Mouse (Mus musculus): ENCODE measurements around the gene Adgrb3. TPM values are rescaled to one million over a fixed set of nuclear protein-coding genes. Genes with fewer than 3 reads are reported as not detected.

The Adgrb3 gene
- total RNA-seq, 2 experiments from 2014 or later: 0.63 to 1.3 TPM

DNA sequence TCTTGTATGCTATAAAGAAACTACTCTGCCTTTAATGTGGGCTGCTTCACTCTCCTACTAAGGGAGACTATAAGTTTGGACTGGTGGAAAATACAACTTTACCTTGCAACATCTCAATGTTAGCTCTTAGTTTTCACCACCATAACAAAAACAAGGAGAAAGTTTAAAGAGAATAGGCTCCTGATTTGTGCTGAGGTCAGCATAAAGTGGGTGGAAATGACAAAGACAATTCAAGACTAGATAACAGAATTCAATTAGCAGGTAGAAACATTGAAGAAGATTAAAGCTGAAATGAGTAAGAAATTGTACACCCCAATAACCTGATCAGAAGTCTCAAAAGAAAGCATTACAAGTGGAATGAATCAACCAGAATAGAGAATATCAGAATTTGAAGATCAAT is 578.9 kb downstream of the Adgrb3 start:
- DNase-seq: no peak

DNA sequence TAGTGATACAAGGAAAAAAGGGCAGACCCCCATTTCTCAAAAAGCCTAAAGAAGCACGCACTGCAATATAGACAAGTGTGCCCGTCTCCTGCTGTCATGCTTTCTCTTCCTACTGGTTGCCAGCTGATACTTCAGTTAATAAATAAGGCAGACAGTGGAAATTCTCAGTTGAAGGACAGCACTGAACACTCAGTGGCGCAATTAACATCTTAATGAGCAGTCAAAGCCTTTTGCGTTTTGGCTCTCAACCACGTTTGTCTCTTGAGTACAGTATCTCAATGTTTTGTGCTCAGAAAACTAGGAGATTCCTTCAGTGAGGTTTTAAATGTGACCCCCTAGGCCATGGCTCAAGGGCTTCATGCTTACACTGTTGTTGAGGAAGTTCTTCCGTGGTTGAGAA is 587.1 kb downstream of the Adgrb3 start:
- no peak for DNase-seq

DNA sequence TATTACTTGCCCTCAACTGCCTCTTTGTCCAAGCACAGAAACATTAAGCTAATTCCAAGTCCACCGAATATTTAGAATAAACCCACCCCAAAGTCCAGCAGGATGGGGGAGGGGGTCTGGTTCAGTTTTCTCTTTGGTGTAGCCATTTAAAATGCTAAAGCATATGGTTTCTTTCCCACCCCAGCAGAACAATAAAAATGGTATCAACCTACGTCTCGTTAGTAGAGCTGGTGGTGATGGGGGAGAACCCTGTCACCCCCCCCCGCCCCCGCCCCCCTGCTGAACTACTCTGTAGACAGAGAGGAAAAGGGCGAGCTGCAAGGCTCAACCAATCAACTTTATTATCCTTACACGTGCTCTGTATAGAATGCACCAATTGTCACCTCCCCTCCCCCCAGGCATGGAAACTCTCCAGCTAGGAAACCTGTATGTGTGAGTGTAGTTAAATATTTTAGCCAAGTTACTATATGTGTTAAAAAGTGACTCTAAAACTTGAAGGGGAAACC is 600.2 kb downstream of the Adgrb3 start:
- no peak for DNase-seq

DNA sequence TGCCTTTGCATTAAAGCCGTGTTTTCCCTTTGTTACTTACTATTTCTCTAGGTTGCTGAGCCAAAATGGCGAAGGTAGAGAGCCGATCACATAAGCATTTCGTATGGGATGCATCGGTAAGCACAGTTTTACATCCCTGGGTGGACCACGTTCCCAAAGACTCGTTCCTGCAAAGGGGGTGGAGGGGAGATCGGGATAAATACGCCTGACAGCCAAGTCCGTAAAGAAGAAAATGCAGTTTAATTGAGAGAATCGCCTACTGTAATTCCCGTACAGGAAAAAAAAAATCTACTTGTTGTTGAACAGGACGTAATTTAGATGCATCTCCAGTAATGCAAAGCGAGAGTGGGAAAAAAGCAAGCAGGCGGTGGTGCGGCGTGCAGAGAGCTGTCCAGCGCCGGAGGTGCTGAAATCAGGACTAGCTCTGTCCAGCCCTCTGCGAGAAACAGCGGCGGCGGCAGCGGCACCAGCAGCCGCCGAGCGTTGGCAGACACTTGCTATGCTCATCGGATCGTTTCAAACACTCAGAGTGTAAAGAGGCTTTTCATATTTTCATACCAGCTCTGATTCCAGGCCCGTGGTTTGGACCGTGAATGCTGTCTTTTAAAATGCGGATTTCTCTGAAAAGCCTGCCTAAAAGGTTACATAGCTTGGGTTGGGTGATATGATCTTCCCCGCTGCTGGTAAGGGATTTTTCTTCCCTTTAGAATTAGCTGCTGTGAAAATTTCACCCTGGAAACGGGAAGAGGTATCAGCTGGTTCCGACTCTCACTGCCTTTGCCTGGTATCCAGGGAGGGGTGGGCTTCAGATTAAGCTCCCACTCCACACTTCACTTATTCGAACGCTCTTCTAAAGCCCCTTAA is 600.9 kb downstream of the Adgrb3 start:
- peak; percentile 74 to 75 for DNase-seq

DNA sequence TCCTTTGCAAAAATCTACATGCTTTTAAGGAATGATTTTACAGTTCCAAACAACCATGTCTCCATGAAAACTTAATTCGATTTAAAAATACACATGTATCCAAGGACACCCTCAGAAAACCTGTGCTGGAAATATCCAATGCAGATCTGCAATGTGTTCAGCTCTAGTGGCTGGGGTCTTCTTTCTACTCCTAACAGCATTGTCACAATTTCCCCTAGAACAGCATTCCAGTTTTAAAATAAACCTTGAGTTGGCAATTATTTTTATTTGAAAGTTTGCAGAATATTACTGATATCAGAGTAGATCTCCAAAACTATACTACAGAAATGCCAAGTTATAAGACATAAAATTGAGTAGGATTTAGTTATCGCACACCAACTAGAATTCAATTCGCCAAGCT is 601.6 kb downstream of the Adgrb3 start:
- DNase-seq: no peak

DNA sequence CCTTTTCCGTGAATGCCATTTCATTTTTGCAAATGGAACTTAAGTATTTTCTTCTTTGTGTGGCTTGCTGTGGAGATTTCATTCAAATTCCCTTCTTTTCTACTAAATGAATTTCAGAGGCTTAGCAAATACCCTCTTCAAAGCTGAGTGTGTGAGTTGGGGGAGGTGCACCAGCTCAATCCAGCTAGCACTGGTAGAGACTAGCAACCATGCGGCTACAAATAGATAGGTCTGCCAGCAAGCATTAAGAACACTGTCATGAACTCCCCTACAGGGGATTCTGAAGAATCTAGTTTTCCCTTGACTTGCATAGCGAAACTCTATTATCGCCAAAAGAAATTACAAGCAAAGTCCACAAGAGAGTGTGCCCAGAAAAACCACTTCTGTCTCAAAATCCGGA is 624.9 kb downstream of the Adgrb3 start:
- DNase-seq: no peak

DNA sequence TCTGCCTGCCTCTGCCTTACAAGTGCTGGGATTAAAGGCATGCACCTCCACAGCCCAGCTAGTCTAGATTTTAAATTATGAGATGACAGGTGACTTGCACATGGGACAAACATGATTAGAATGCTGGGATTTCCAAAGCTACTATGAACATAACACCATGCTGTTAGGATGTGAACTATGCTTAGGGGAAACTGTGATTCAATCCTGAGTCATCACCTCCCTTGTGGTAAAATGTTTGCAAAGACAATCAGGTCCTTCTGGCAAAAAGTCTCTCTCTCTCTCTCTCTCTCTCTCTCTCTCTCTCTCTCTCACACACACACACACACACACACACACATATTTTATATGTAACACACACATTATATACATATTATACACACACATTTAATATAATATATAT is 630.1 kb downstream of the Adgrb3 start:
- no peak for DNase-seq

DNA sequence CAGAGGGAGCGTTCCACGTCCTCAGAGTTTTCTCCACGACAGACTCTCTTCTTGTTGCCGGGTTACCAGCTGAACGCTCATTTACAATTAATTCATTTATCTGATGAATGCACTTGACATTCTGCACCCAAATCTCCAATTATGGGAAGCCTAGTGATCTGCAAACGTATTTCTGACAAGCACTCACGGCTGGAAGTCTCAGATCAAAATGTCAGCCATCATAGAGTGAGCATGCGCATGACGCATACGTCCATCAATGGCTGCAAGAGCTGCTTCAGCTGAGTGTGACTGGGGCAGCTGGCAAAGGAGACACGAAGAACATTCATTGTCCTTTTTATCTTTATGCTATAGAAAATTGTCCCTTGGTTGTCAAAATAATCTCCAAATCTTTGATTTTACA is 637.5 kb downstream of the Adgrb3 start:
- no peak for DNase-seq

DNA sequence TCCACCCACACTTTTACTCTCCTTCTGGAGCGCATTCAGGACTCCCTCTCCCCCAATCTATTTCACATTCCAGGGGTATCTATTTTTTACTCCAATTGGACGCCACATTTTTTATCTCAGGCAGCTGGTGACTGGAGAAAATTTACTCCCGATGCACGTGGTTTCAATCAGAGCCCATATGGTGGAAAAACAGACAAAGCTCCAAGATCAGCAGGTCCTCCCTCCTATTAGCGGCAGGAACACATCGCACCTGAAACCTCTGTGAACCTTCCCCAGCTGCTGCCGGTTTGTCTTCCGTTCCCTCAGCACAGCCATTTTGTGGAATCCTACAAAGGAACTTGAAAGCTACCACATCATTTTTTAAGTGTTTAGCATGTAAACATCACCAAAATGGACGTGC is 640.2 kb downstream of the Adgrb3 start:
- DNase-seq: no peak

DNA sequence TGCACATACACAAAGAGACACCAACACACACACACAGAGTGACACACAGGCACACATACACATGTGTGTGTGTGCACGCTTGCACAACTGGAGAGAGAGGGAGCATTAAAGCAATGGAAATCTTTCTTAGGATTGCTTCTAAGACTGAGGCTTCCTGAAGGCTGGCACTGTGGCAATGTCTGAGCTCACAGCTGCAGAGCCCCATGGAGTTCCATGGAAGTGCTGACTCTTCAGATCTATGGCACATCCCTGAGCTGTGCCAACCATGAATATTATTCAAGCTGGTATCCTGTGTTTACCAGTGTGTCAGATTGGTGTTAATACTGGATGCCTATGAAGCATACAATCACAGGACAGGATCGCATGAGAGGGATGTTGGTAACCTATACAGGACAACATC is 643.6 kb downstream of the Adgrb3 start:
- DNase-seq: no peak

DNA sequence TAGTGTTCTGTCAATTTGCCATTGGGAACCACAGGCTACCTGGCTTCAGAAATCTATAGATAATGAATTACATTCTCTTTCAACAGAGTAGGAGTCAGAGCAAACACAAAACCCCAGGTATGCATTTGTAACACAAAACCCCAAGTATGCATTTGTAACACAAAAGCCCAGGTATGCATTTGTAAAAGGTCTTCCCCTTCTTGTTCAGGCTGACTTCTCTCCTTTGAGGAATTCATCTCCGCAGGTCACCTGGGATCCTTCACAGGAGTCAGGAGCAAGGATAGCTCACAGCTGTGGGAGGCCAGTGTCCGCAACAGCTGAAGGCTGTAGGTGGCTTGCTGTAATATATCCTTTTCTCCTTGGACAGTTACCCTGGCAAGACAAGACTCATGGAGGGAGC is 647.6 kb downstream of the Adgrb3 start:
- no peak for DNase-seq

DNA sequence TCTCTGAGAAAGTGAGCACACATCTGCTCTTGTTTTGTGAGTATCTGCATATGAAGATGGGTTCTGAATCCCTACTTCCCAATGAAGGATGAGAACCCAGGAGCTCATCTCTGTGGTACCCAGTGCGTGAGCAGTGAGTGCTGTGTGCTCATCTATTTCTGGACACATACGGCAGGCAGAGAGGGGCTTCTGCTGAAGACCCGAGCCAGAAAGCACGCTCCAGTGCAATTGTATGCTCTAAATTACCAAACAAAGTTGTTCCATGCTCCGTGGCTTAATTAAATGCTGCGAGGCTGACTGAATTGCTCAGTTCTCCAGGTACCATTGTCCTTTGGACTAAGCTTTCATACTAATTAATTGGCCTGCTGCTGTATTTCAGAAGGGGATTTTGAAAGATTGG is 648.9 kb downstream of the Adgrb3 start:
- no peak for DNase-seq

DNA sequence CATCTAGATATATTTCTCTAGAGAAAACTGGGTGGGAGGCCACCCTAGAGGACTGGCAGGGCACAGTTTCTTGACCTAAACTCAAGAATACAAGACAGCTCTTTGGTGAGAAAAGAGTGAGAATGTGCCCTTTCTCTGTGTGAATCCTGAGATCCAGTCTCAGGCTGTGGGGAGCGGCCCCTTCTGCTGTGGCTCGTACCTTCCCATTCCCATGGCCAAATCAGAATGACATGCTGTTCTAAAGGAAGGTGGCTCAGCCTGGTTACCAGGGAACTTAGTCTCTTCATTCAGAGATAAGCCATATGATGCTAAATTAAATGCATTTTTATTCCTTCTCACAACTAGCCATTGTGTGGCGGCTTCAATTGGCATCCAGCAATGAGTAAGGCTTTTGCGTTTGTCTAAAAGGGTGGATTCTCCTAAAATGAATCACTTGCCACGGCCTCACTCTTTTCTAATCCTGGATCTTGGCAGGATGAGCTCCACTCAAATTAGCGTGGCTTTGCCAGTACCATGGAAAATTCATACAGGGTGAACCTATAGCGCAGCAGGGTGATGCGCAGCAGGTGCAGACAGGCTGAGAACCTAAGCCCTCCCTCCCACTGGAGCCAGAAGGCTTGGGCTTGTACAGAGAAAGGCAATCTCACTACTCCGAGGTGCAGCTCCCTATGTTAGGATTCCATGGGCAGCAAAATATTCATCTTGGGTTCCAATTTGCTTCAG is 649.5 kb downstream of the Adgrb3 start:
- no peak for DNase-seq

DNA sequence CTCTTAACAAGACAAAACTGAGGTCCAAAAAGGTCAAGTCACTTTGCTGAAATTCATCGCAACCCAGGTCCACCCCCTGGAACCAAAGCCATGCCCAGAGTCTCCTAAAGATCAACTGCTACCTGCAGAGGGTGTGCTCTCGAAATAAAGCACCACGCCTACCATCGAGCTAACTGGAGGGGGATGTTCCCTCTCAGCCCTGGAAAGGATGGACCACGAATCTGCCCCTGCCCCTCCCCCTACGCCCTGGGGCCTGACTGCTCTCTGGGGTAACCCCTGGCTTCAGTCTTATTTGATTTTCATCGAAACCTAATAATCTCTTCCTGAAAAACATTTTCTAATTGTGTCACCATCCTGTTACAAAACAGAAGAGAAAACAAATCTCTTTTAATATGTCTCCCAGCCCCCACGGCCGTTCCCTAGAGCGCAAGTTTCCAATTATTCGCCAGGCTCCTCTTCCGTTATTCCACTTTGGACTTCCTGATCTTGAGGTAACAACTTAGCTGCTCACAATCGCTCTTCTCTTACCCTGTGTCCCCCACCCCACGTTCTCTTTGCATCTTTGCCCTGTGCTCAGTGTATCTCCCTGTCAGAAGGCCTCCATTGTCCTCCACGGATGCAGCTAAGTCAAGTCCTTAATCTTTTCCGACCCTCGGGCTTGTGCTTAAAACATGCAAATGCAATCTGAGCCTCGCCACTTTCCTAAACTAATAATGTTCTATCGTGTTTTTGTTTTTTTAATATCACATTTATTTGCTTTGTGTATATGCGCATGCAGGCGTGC is 651.0 kb downstream of the Adgrb3 start:
- DNase-seq: no peak

DNA sequence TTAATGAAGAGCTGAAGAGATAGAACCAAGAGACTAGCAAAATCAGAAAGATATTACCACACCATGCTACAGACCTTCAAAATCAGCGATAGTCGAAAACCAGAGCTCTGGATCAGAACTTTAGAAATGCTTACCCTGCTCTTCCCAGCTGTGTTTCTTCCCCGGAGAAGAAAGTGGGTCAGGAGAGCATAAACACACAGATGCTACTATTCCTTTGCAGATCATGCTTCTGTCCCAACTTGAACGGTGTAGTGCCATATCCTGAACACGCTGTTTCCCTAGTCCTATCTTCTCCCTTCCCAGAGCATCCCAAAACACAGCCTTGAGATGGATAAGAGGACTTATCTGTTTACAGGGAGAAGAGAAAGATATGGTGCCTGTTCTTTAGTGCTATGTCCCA is 662.4 kb downstream of the Adgrb3 start:
- DNase-seq: no peak

DNA sequence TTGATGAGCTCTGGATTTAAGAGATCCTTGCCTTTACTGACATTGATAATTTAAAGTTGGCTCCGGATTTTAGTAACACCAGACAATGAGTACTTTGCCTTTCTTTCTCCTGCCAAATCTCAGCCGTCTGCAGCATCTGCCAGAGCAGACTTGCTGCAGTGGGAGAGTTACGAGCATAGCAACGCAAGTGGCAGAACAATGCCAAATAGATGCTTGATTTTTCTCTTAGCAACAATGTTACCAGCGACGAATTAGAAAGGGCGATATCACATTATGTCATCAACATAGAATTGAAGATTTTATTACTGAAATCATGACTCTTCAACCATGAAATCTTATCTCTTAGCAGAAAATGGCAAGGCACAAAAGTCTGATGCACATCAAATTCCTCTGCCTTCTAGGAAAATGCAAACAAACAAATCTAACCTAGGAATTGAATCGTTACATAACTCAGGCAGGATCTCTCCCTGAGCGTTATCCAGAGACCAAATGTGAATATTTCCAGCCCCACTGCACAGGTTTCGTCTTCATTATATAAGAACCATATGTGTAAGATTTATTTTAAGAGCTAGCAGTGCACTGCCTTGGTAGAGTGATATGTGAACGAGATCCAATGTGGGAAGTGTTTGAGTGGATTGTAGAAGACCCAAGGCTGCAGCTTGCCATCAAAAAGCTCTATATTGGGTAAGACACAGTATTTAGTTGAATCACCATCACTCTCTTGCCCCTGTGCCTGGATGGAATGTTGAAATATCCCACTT is 663.3 kb downstream of the Adgrb3 start:
- DNase-seq: no peak

DNA sequence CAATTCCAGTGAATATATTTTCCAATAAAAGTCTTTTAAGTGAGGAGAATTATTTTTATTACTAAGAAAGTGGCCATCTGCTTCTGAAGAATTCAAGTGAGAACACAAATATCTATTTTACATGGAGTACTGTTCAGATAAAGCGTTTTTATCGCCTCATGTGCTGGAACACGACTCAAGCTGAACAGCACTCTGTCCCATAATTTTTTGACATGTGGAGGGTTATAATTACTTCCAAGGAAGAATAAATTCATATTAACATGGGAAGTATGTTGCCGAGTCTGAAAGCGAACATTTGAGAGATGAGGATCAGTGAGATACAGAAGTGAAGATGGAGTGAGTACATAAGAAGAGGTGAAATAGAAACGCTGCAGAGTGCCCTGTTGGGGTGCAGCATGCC is 665.9 kb downstream of the Adgrb3 start:
- DNase-seq: no peak

DNA sequence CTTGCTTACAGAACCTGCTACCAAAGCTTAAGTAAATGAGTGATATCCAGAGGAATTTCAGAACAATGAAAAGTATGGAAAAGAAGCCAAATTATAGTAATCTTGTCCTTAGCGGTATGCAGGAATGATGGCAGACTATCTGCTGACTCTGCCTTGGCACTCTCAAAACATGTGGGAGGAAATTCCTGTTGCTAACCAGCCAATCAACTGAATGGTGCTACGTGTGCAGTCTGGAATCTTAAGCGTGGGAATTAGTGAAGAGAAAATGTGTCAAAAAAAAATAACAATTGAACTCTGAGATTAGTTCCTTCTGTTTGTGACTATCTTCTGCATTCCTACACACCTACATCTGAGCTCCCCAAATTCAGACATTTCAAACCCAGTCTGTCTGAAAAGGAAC is 683.3 kb downstream of the Adgrb3 start:
- no peak for DNase-seq

DNA sequence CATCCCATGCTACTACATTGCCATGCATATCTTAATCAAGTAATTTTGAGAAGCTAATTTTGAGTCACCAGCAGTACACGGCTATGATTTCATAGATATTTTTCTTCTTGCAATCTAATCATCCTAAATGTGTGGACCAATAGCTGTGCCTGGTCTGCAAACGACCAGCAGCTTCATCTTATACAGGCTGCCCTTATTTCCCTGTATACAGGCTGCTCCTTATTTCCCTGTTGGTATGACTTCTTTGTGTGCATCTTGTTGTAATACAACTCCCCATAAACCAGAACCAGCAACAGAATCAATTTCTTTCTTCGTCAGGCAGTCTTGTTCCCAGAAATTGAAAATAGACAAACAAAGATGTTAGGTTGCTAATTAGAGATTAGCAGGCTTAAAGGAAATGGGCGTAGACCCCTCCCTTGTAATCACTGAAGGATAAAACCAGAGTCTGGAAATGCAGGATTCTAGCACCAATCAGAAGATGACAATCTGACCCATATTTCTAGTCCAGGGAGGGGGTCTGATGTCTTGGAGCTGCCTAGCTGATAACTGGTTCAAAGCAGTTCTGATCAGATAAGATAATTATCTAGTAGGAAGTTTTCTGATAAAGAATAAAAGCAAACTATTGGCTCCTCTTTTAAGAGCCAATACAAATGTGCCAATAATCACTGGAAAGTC is 697.2 kb downstream of the Adgrb3 start:
- DNase-seq: no peak

DNA sequence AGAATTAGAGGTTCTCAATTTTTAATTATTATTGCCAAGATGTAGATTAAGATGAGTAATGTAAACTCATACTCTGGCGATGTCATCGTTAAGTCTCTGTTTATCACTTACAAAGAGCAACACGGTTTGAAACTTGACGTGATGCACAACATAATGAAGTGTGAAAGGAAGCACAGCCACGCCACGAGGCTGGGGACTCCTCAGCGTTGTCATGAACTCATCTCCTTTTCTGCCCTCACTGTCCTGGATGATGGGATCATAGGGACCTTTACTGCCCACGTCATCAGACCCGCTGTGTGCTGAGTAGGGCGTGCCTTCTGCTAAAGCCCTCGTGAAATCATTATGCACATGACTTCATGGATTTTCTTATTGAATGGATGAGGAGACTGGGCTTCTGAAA is 714.0 kb downstream of the Adgrb3 start:
- no peak for DNase-seq

DNA sequence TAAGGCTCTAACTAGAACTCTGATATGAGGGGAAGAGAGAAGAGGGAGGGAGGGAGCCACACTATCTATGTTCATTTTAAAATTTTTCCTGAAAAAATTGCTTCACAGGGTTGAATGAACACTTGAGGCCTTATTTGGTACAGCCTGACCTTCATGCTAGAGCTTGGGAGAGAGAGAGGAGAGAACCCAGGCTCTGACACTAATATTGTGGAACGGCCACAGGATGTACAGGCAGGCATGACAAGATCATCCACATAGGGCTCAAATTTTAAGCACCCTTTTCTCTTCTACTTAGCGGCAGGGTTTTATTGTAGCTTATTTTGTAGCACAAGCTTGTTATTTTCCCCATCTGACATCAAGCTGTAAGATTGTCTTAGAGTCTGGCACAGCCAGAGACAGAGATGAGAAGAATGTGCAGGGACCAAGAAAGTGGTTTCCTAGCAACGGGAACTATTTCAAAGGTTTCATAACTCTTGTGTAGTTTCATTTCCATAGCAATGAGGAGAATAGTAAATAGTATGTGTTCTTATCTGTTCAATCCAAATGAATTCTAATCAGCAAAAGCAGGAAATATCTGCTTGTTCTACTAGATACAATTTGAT is 721.9 kb downstream of the Adgrb3 start:
- no peak for DNase-seq
